Comparison of ENCODE assay signal across 21 mouse cellular contexts in the genomic region with DNA sequence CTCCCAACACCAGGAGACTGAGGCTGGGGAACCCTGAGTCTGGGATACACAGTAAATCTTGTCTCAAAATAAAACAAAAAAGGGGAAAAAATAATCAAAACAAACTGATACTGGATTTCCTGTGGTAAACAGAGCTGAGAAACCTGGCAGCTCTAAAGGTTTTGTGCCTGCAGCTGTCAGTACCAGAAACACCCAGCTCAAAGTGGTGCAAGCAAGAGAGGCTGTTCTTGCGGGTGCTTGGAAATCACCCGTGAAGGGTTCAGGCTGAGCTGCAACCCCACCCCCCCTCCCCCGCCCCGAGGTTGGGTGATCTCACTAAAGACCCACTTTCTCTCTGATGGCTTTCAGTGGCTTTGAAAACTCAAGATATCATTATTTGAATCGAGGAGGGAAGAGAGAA.
DNase-seq lines count a peak whose midpoint lies in the region; ATAC-seq and TF ChIP-seq lines count a peak whose summit lies in the region.
"Had no signal": no experiment of that assay in that cellular context is flagged by ENCODE, and none has a peak within 500 bp of the region (broad histone marks: within the 10 kb centered on the region; RNA-seq: fewer than 3 reads in every experiment).

No protein-coding gene starts in this region.

- no peak for TF ChIP-seq CTCF in forebrain, postnatal 0 days (IDR thresholded peaks at IDR 0.05; ENCODE audit: low read depth)
- no peak for TF ChIP-seq CTCF in brain, embryonic 14.5 days (IDR thresholded peaks at IDR 0.05; ENCODE audit: borderline replicate concordance, extremely low read depth, insufficient read depth, insufficient read length)
- TF ChIP-seq CTCF in olfactory bulb, adult 2 months (IDR thresholded peaks at IDR 0.05; ENCODE audit: insufficient read depth, low read depth, low read length): no peak
- no peak for TF ChIP-seq CTCF in cerebellum, adult 2 months (IDR thresholded peaks at IDR 0.05; ENCODE audit: borderline replicate concordance, insufficient read depth, low read depth, low read length)

- no peak overlapping the region for H3K9ac ChIP-seq in forebrain, postnatal 0 days
- no peak overlapping the region for H3K9ac ChIP-seq in forebrain, embryonic 14.5 days (ENCODE audit: low read length)
- no peak overlapping the region for H3K9ac ChIP-seq in kidney, embryonic 16.5 days (replicated peaks; ENCODE audit: low read length)
- H3K9ac ChIP-seq: embryonic facial prominence, embryonic 12.5 days; hindbrain, embryonic 14.5 days; liver, embryonic 15.5 days; midbrain, embryonic 13.5 days; neural tube, embryonic 13.5 days had no signal

- no peaks in the 10 kb centered on the region for H3K36me3 ChIP-seq in forebrain, postnatal 0 days (ENCODE audit: insufficient read depth)
- H3K36me3 ChIP-seq in forebrain, embryonic 14.5 days (ENCODE audit: control insufficient read depth, insufficient read depth, low read length): no peaks in the 10 kb centered on the region
- no peaks in the 10 kb centered on the region for H3K36me3 ChIP-seq in kidney, embryonic 16.5 days (ENCODE audit: insufficient read depth, low read length)
- H3K36me3 ChIP-seq: embryonic facial prominence, embryonic 12.5 days; liver, embryonic 15.5 days; midbrain, embryonic 13.5 days; neural tube, embryonic 13.5 days had no signal

- peaks cover 14% of the 10 kb centered on the region; the same call in 1 of the 2 replicates for H3K4me1 ChIP-seq in forebrain, postnatal 0 days (ENCODE audit: insufficient read depth)
- H3K4me1 ChIP-seq in forebrain, embryonic 14.5 days (ENCODE audit: control insufficient read depth, insufficient read depth, low read length): peaks cover 25% of the 10 kb centered on the region
- H3K4me1 ChIP-seq in kidney, embryonic 16.5 days (ENCODE audit: insufficient read depth, low read length): peaks cover 8% of the 10 kb centered on the region; the same call in 1 of the 2 replicates
- peaks cover 24% of the 10 kb centered on the region for H3K4me1 ChIP-seq in olfactory bulb, adult 2 months (ENCODE audit: control insufficient read depth, insufficient read depth, low read length)
- no peaks in the 10 kb centered on the region for H3K4me1 ChIP-seq in cerebellum, adult 2 months (ENCODE audit: control insufficient read depth, insufficient read depth, low read length)
- H3K4me1 ChIP-seq: embryonic facial prominence, embryonic 12.5 days; liver, embryonic 15.5 days had no signal

- no peak for DNase-seq in forebrain, postnatal 0 days
- no peak for DNase-seq in forebrain, embryonic 14.5 days (ENCODE audit: low spot score)
- peak; percentile 12 to 18 for DNase-seq in kidney, postnatal 36 days
- DNase-seq in brain, embryonic 14.5 days (ENCODE audit: low read depth): peak; percentile 51
- DNase-seq in cerebellum, adult 2 months: no peak
- DNase-seq: adrenal gland, postnatal 25 days; cerebellum, adult 18-20 months; gastrocnemius, postnatal 10 days; heart, adult 18-20 months; heart, postnatal 36 days; left cerebral cortex, postnatal 4 days; lung, postnatal 10 days; thymus, postnatal 25 days had no signal

- no peaks in the 10 kb centered on the region for H3K27me3 ChIP-seq in forebrain, postnatal 0 days (ENCODE audit: insufficient read depth, low read length)
- no peaks in the 10 kb centered on the region for H3K27me3 ChIP-seq in forebrain, embryonic 14.5 days (replicated peaks; ENCODE audit: control insufficient read depth, insufficient read depth, low read length)
- no peaks in the 10 kb centered on the region for H3K27me3 ChIP-seq in kidney, embryonic 16.5 days (ENCODE audit: insufficient read depth, low read length)
- H3K27me3 ChIP-seq in cerebellum, adult 2 months (ENCODE audit: control insufficient read depth, insufficient read depth, low read length): no peaks in the 10 kb centered on the region
- H3K27me3 ChIP-seq: embryonic facial prominence, embryonic 12.5 days; liver, embryonic 15.5 days; midbrain, embryonic 13.5 days; neural tube, embryonic 13.5 days had no signal

- ATAC-seq in forebrain, postnatal 0 days: peak; percentile 54; the same call in 1 of the 2 replicates
- ATAC-seq in forebrain, embryonic 14.5 days: no peak
- no peak for ATAC-seq in kidney, embryonic 16.5 days (ENCODE audit: low FRiP score, low TSS enrichment)
- ATAC-seq: CD4-positive, CD25-positive, alpha-beta regulatory T cell, adult 4 months; midbrain, embryonic 13.5 days had no signal

- no peaks in the 10 kb centered on the region for H3K9me3 ChIP-seq in forebrain, postnatal 0 days (ENCODE audit: low read length)
- no peaks in the 10 kb centered on the region for H3K9me3 ChIP-seq in forebrain, embryonic 14.5 days (replicated peaks; ENCODE audit: control insufficient read depth, low read length)
- no peaks in the 10 kb centered on the region for H3K9me3 ChIP-seq in kidney, embryonic 16.5 days (ENCODE audit: low read length)
- H3K9me3 ChIP-seq: embryonic facial prominence, embryonic 12.5 days; liver, embryonic 15.5 days; midbrain, embryonic 13.5 days; neural tube, embryonic 13.5 days had no signal

- TF ChIP-seq POLR2A in brain, embryonic 14.5 days (IDR thresholded peaks at IDR 0.05; ENCODE audit: borderline replicate concordance, extremely low read depth, insufficient read depth, insufficient read length, poor library complexity, severe bottlenecking): no peak
- TF ChIP-seq POLR2A in olfactory bulb, adult 2 months (IDR thresholded peaks at IDR 0.05; ENCODE audit: insufficient read depth, low read depth, low read length): no peak
- TF ChIP-seq POLR2A in cerebellum, adult 2 months (IDR thresholded peaks at IDR 0.05; ENCODE audit: borderline replicate concordance, insufficient read depth, low read length): no peak

- H3K27ac ChIP-seq in forebrain, postnatal 0 days (ENCODE audit: low read depth, low read length): no peak overlapping the region
- H3K27ac ChIP-seq in forebrain, embryonic 14.5 days (ENCODE audit: low read depth, low read length): no peak overlapping the region
- no peak overlapping the region for H3K27ac ChIP-seq in kidney, embryonic 16.5 days (ENCODE audit: low read length)
- peak overlapping the region; percentile 70 for H3K27ac ChIP-seq in olfactory bulb, adult 2 months (ENCODE audit: insufficient read depth, low read depth, low read length)
- H3K27ac ChIP-seq in cerebellum, adult 2 months (ENCODE audit: insufficient read depth, low read length): no peak overlapping the region
- H3K27ac ChIP-seq: embryonic facial prominence, embryonic 12.5 days; hindbrain, embryonic 14.5 days; liver, embryonic 15.5 days; midbrain, embryonic 13.5 days had no signal

- WGBS in forebrain, postnatal 0 days: 39% methylated on average over 5 of the region's 5 CpGs
- WGBS in forebrain, embryonic 14.5 days: 53% methylated on average over 5 of the region's 5 CpGs
- 34% methylated on average over 5 of the region's 5 CpGs for WGBS in kidney, embryonic 16.5 days
- WGBS in olfactory bulb, adult 2 months: 7% methylated on average over 5 of the region's 5 CpGs
- WGBS in cerebellum, adult 2 months: 45% methylated on average over 5 of the region's 5 CpGs

- H3K4me2 ChIP-seq in forebrain, postnatal 0 days (ENCODE audit: low read depth): no peak overlapping the region
- no peak overlapping the region for H3K4me2 ChIP-seq in forebrain, embryonic 14.5 days (ENCODE audit: low read length)
- no peak overlapping the region for H3K4me2 ChIP-seq in kidney, embryonic 16.5 days (replicated peaks; ENCODE audit: low read depth, low read length)
- H3K4me2 ChIP-seq: embryonic facial prominence, embryonic 12.5 days; hindbrain, embryonic 14.5 days; liver, embryonic 15.5 days; midbrain, embryonic 13.5 days; neural tube, embryonic 13.5 days had no signal

- H3K4me3 ChIP-seq in forebrain, postnatal 0 days (ENCODE audit: low read depth, low read length): no peak overlapping the region
- H3K4me3 ChIP-seq in forebrain, embryonic 14.5 days (ENCODE audit: low read depth, low read length): no peak overlapping the region
- no peak overlapping the region for H3K4me3 ChIP-seq in kidney, embryonic 16.5 days (ENCODE audit: low read length)
- H3K4me3 ChIP-seq in olfactory bulb, adult 2 months (ENCODE audit: insufficient read depth, low read depth, low read length): no peak overlapping the region
- no peak overlapping the region for H3K4me3 ChIP-seq in cerebellum, adult 2 months (replicated peaks; ENCODE audit: insufficient read depth, low read depth, low read length)
- H3K4me3 ChIP-seq: embryonic facial prominence, embryonic 12.5 days; liver, embryonic 15.5 days; midbrain, embryonic 13.5 days; neural tube, embryonic 13.5 days had no signal

Comparison
In these comparisons a context has a peak if more than half of its experiments do, and no peak if none do; other contexts are left out.
1. DNase-seq: peak in kidney, postnatal 36 days (2 of 2) and brain, embryonic 14.5 days (single experiment); none in forebrain, postnatal 0 days (single experiment), forebrain, embryonic 14.5 days (single experiment) and cerebellum, adult 2 months (0 of 2).